Mouse (Mus musculus) cortical plate, adult 2 months (tissue): ENCODE measurements around the gene Sprr1b.

Experiments
- CTCF ChIP-seq: fragments of 200-500 bp; IDR thresholded peaks from 2 replicates; pipeline ENCODE4 v1.5.1; 2011; ENCODE audit warnings: mild to moderate bottlenecking, control low read depth, low read length; ENCODE audit not compliant: insufficient read depth; ENCODE audit errors: extremely low read depth
- POLR2A ChIP-seq: fragments of 200-500 bp; IDR thresholded peaks from 2 replicates; pipeline ENCODE4 v1.6.1; 2011; ENCODE audit warnings: mild to moderate bottlenecking, low read length, control low read depth; ENCODE audit not compliant: insufficient read depth; ENCODE audit errors: extremely low read depth

DNA sequence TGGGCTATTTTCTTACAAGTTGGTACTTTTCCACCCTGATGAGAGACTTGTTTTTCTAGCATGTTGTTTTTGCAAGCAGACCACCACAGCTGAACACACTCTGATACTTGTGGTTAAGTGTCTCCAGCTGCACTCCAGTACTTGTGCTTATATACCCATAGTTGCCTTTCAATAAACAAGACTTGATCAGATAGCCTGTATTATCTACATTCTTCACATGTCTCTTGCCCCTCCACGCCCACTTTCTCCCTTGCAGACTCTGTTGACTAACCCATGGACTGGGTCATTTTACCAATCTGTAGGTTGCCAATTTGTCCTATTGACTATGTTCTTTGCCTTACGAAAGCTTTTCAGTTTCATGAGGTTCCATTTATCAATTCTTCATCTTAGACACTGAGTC is 31.5 kb upstream of the Sprr1b start:
- no peak for TF ChIP-seq CTCF
- TF ChIP-seq POLR2A = no peak
